Mouse (Mus musculus): ENCODE data around the gene Cdk17. TPM values are rescaled to one million over a fixed set of nuclear protein-coding genes. Genes with fewer than 3 reads are reported as not detected.

Gene Cdk17
- polyA plus RNA-seq, 1 experiment from 2014 or later: 26.9 TPM

DNA sequence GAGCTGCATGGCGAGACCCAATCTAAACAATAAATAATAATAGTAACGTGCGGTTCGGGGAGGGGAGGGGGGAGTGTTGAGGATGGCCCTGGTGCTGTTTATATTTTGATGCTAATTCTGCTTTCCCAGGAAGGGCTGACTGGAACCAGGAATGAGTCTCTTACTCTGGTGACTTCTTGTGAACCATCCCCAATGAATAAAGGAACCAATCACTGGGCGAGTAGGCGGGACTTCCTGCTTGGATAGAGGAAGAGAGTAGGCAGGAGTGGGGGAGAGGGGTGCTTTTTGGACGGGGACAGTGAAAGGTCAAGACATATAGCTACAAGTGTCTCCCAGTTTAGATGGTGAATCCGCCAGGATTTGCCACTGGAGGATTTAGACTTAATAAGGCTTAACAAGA lies 117.7 kb downstream of the Cdk17 start:
- no peak overlapping the region for H3K4me3 ChIP-seq (ENCODE audit: low read depth, low read length)
- no peak overlapping the region for H3K27ac ChIP-seq (replicated peaks; ENCODE audit: low read depth, low read length)
- H3K27me3 ChIP-seq (replicated peaks; ENCODE audit: control insufficient read depth, insufficient read depth, low read length): no peaks in the 10 kb centered on the region
- DNase-seq (ENCODE audit: low spot score) (no peak), ATAC-seq (ENCODE audit: low read depth) (no peak)
- H3K4me2 ChIP-seq (ENCODE audit: low read depth, low read length): no peak overlapping the region
- no peaks in the 10 kb centered on the region for H3K9me3 ChIP-seq (ENCODE audit: control insufficient read depth, low read length)
- WGBS: 84% methylated on average over 8 of the region's 8 CpGs
- H3K36me3 ChIP-seq (ENCODE audit: control insufficient read depth, insufficient read depth, low read length): peaks cover 34% of the 10 kb centered on the region
- H3K4me1 ChIP-seq (ENCODE audit: control insufficient read depth, insufficient read depth, low read length): peaks cover 20% of the 10 kb centered on the region
- H3K9ac ChIP-seq (ENCODE audit: low read depth, low read length): no peak overlapping the region

DNA sequence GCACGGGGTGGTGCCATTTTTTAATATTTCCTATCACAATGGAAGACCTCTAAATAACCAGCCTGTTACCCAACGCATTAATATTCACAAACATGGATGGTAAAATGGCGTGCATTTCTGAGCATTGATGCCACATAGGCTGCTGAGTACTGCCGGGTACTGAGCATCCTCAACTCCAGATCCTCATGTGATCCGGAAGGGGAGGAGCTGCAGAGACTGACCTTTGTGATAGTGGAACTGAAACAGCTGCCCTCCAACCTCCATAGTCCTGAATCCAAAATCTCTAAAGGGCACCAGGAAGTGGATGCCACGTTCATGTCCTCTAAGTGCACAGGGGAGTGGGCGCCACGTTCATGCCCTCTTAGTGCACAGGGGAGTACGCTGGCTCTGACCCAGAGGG lies 118.4 kb downstream of the Cdk17 start:
- Histone ChIP-seq H3K9me3 (ENCODE audit: control insufficient read depth, low read length) (no peaks in the 10 kb centered on the region), H3K27me3 (replicated peaks; ENCODE audit: control insufficient read depth, insufficient read depth, low read length) (no peaks in the 10 kb centered on the region), H3K4me2 (ENCODE audit: low read depth, low read length) (no peak overlapping the region), H3K4me1 (ENCODE audit: control insufficient read depth, insufficient read depth, low read length) (peaks cover 20% of the 10 kb centered on the region), H3K27ac (replicated peaks; ENCODE audit: low read depth, low read length) (no peak overlapping the region), H3K36me3 (ENCODE audit: control insufficient read depth, insufficient read depth, low read length) (peaks cover 41% of the 10 kb centered on the region), H3K4me3 (ENCODE audit: low read depth, low read length) (no peak overlapping the region), H3K9ac (ENCODE audit: low read depth, low read length) (no peak overlapping the region)
- DNase-seq (ENCODE audit: low spot score): no peak
- no peak for ATAC-seq (ENCODE audit: low read depth)
- WGBS: 88% methylated on average over 9 of the region's 9 CpGs

DNA sequence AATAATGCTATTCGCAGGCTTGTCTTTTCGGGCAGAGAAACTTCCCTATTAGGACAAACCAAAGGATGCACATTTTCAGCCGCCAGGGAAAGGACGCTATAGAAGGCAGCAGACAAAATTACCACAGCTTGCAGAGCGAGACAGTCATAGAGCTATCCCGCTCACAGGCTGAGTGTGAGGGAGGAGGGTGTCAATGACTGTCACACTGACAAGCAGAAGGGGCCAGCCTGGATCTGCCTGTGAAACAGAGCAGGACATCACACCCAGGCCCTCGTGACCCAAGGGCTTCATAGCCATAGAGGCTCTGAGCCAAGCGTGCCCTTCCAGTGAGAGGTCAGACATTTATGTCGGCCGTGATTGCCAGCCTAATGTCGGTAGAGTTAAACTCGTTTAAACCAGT lies 119.9 kb downstream of the Cdk17 start:
- Histone ChIP-seq H3K27ac (replicated peaks; ENCODE audit: low read depth, low read length) (no peak overlapping the region), H3K4me3 (ENCODE audit: low read depth, low read length) (no peak overlapping the region), H3K36me3 (ENCODE audit: control insufficient read depth, insufficient read depth, low read length) (peaks cover 50% of the 10 kb centered on the region), H3K9ac (ENCODE audit: low read depth, low read length) (no peak overlapping the region), H3K27me3 (replicated peaks; ENCODE audit: control insufficient read depth, insufficient read depth, low read length) (no peaks in the 10 kb centered on the region), H3K9me3 (ENCODE audit: control insufficient read depth, low read length) (no peaks in the 10 kb centered on the region), H3K4me1 (ENCODE audit: control insufficient read depth, insufficient read depth, low read length) (peaks cover 14% of the 10 kb centered on the region), H3K4me2 (ENCODE audit: low read depth, low read length) (no peak overlapping the region)
- WGBS: 81% methylated on average over 12 of the region's 12 CpGs
- ATAC-seq (ENCODE audit: low read depth) (no peak), DNase-seq (ENCODE audit: low spot score) (no peak)

DNA sequence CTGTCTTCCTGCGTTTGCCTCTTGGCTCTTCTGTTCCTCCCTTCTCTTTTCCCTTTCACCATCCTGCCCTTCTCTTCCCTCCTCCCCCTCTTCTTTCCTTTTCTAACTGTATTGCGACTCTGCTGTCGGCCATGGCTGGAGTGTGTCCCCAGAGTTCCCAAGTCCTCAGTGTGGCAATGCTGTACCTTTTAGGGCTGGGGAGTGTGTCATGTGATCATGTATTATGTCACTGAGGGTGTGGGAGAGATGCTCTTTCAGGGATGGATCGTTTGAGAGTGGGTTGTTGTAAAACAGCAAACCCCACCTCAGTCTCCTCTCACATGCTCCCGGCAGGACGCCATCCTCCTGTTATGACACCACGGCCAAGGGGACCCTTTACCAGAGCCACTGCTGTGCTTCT lies 120.4 kb downstream of the Cdk17 start:
- H3K4me3 ChIP-seq (ENCODE audit: low read depth, low read length): no peak overlapping the region
- no peak for DNase-seq (ENCODE audit: low spot score)
- no peak for ATAC-seq (ENCODE audit: low read depth)
- 80% methylated on average over 7 of the region's 7 CpGs for WGBS
- no peak overlapping the region for H3K27ac ChIP-seq (replicated peaks; ENCODE audit: low read depth, low read length)
- peaks cover 12% of the 10 kb centered on the region for H3K4me1 ChIP-seq (ENCODE audit: control insufficient read depth, insufficient read depth, low read length)
- no peaks in the 10 kb centered on the region for H3K9me3 ChIP-seq (ENCODE audit: control insufficient read depth, low read length)
- H3K36me3 ChIP-seq (ENCODE audit: control insufficient read depth, insufficient read depth, low read length): peaks cover 50% of the 10 kb centered on the region
- no peaks in the 10 kb centered on the region for H3K27me3 ChIP-seq (replicated peaks; ENCODE audit: control insufficient read depth, insufficient read depth, low read length)
- H3K9ac ChIP-seq (ENCODE audit: low read depth, low read length): no peak overlapping the region
- no peak overlapping the region for H3K4me2 ChIP-seq (ENCODE audit: low read depth, low read length)

DNA sequence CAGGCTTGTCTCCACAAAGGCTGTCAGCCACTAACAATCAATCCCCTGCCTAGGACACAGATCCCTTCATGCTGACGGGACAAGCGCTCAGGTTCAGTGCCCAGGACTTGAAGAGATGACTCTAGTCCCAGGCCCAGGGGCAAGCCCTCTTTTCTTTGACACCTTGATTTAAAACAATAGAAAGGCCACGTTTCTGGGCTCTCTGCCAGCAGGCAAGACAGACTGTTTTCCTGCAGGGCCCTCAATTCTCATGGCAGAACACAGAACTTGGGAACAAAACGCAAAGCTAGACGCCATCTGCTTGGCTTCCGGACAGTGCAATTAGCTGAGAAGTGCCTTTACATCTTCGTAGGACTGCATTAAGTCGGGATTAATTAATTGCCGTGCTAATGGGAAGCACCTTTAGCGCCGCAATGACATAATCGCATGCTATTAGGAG lies 121.9 kb downstream of the Cdk17 start:
- no peaks in the 10 kb centered on the region for H3K4me1 ChIP-seq (ENCODE audit: control insufficient read depth, insufficient read depth, low read length)
- no peak overlapping the region for H3K4me2 ChIP-seq (ENCODE audit: low read depth, low read length)
- no peak overlapping the region for H3K9ac ChIP-seq (ENCODE audit: low read depth, low read length)
- DNase-seq (ENCODE audit: low spot score): peak; percentile 55
- peaks cover 50% of the 10 kb centered on the region for H3K36me3 ChIP-seq (ENCODE audit: control insufficient read depth, insufficient read depth, low read length)
- no peaks in the 10 kb centered on the region for H3K27me3 ChIP-seq (replicated peaks; ENCODE audit: control insufficient read depth, insufficient read depth, low read length)
- 52% methylated on average over 12 of the region's 12 CpGs for WGBS
- H3K9me3 ChIP-seq (ENCODE audit: control insufficient read depth, low read length): no peaks in the 10 kb centered on the region
- H3K27ac ChIP-seq (replicated peaks; ENCODE audit: low read depth, low read length): no peak overlapping the region
- peak; percentile 20; the same call in 1 of the 2 replicates for ATAC-seq (ENCODE audit: low read depth)
- no peak overlapping the region for H3K4me3 ChIP-seq (ENCODE audit: low read depth, low read length)

DNA sequence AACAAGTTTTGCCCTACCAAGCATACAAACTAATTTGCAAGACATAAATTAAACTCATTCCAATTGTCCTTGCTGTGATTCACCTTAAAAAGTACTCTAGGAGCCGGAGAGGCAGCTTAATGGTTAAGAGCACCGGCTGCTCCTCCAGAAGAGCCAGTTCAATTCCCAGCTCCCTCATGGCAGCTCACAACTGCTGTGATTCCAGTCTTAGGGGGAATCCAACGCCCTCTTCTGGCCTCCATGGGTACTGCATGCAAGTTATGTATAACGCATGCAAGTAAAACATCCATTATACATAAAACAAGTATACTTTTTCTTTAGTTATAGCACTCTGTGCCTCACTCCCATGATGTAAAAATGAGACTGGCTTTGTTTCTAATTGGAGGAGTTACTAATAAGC lies 122.6 kb downstream of the Cdk17 start:
- WGBS: 67% methylated on average over 4 of the region's 4 CpGs
- Histone ChIP-seq H3K27ac (replicated peaks; ENCODE audit: low read depth, low read length) (no peak overlapping the region), H3K4me3 (ENCODE audit: low read depth, low read length) (no peak overlapping the region), H3K4me2 (ENCODE audit: low read depth, low read length) (no peak overlapping the region), H3K4me1 (ENCODE audit: control insufficient read depth, insufficient read depth, low read length) (0 out of 2 replicates have a peak, but pooled peaks cover 2% of the 10 kb centered on the region), H3K36me3 (ENCODE audit: control insufficient read depth, insufficient read depth, low read length) (peaks cover 49% of the 10 kb centered on the region), H3K27me3 (replicated peaks; ENCODE audit: control insufficient read depth, insufficient read depth, low read length) (no peaks in the 10 kb centered on the region), H3K9me3 (ENCODE audit: control insufficient read depth, low read length) (no peaks in the 10 kb centered on the region), H3K9ac (ENCODE audit: low read depth, low read length) (no peak overlapping the region)
- DNase-seq (ENCODE audit: low spot score) (no peak), ATAC-seq (ENCODE audit: low read depth) (no peak)

DNA sequence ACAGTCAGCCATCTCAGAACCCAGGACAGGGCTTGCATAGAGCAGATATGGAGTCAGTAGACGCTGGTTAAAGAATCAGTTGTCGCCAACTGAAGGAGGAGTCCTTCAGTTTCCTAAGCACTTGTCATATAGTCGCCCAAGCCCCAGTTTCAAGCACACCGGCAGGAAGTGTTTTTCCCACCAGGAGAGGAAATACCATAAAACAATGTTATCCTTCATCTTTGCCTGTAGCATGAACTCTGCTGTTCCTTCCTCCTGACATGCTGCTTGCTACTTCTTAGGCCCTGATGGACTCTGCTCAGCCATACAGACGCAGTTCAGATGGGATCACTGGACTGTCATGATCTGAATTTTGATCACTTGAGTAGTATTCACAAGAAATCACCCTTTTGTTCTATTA lies 124.8 kb downstream of the Cdk17 start:
- 79% methylated on average over 5 of the region's 5 CpGs for WGBS
- ATAC-seq (ENCODE audit: low read depth) (no peak), DNase-seq (ENCODE audit: low spot score) (no peak)
- Histone ChIP-seq H3K4me2 (ENCODE audit: low read depth, low read length) (no peak overlapping the region), H3K36me3 (ENCODE audit: control insufficient read depth, insufficient read depth, low read length) (peaks cover 36% of the 10 kb centered on the region), H3K4me3 (ENCODE audit: low read depth, low read length) (no peak overlapping the region), H3K27ac (replicated peaks; ENCODE audit: low read depth, low read length) (no peak overlapping the region), H3K4me1 (ENCODE audit: control insufficient read depth, insufficient read depth, low read length) (0 out of 2 replicates have a peak, but pooled peaks cover 4% of the 10 kb centered on the region), H3K9ac (ENCODE audit: low read depth, low read length) (no peak overlapping the region), H3K27me3 (replicated peaks; ENCODE audit: control insufficient read depth, insufficient read depth, low read length) (no peaks in the 10 kb centered on the region), H3K9me3 (ENCODE audit: control insufficient read depth, low read length) (no peaks in the 10 kb centered on the region)

DNA sequence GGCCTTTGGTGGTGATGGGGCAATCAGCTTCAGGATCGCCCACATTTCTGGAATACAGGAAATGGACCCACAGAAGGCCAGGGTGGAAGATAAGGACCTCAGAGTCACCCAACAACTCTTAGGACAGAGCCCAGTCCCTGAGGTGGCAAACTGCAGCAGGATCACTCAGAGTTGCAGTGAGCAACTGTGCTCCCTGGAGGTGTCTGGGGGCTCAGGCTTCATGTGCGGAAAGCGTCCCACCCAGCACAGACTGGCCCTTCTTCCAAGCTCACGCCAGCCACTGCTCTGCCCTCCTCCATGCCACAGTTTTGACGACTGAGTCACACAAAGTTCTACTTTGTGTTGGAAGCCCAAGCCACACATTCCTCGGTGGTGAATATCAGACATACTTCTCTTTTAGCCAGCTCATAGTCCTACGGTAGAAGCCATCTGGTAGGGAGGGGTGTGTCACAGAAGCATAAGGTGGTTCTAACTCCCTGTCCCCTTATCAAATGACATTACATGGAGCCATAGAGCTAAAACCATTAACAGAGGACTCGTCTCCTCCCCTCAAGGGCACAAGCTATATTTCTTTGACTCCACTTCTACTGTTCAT lies 127.0 kb downstream of the Cdk17 start:
- DNase-seq (ENCODE audit: low spot score): no peak
- Histone ChIP-seq H3K4me3 (ENCODE audit: low read depth, low read length) (no peak overlapping the region), H3K36me3 (ENCODE audit: control insufficient read depth, insufficient read depth, low read length) (peaks cover 22% of the 10 kb centered on the region), H3K27me3 (replicated peaks; ENCODE audit: control insufficient read depth, insufficient read depth, low read length) (no peaks in the 10 kb centered on the region), H3K9ac (ENCODE audit: low read depth, low read length) (no peak overlapping the region), H3K4me2 (ENCODE audit: low read depth, low read length) (no peak overlapping the region), H3K4me1 (ENCODE audit: control insufficient read depth, insufficient read depth, low read length) (0 out of 2 replicates have a peak, but pooled peaks cover 4% of the 10 kb centered on the region), H3K27ac (replicated peaks; ENCODE audit: low read depth, low read length) (no peak overlapping the region), H3K9me3 (ENCODE audit: control insufficient read depth, low read length) (no peaks in the 10 kb centered on the region)
- no peak for ATAC-seq (ENCODE audit: low read depth)
- 83% methylated on average over 8 of the region's 8 CpGs for WGBS

DNA sequence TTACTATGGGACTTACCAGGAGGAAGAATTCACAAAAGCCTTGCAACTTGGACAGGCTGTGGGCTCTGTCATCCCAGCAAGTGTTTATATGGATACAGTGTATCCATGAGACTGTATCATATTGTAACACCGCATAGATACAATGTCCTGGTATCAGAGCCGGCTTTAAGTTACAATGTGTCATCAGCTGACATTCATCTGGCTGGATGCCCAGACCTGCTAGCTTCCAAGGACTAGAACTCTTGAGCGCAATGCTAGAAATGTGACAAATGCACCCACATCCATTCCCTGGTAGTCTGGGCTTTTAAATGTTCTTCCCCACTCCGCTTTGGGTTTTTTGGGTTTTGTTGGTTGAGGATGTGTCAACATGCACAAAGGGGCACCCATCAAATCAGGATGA lies 127.7 kb downstream of the Cdk17 start:
- DNase-seq (ENCODE audit: low spot score): peak; percentile 82
- no peak overlapping the region for H3K4me3 ChIP-seq (ENCODE audit: low read depth, low read length)
- H3K9me3 ChIP-seq (ENCODE audit: control insufficient read depth, low read length): no peaks in the 10 kb centered on the region
- no peak for ATAC-seq (ENCODE audit: low read depth)
- H3K9ac ChIP-seq (ENCODE audit: low read depth, low read length): no peak overlapping the region
- H3K4me1 ChIP-seq (ENCODE audit: control insufficient read depth, insufficient read depth, low read length): 0 out of 2 replicates have a peak, but pooled peaks cover 4% of the 10 kb centered on the region
- no peaks in the 10 kb centered on the region for H3K27me3 ChIP-seq (replicated peaks; ENCODE audit: control insufficient read depth, insufficient read depth, low read length)
- WGBS: 59% methylated on average over 4 of the region's 4 CpGs
- H3K4me2 ChIP-seq (ENCODE audit: low read depth, low read length): no peak overlapping the region
- peaks cover 19% of the 10 kb centered on the region for H3K36me3 ChIP-seq (ENCODE audit: control insufficient read depth, insufficient read depth, low read length)
- no peak overlapping the region for H3K27ac ChIP-seq (replicated peaks; ENCODE audit: low read depth, low read length)

Measured in embryonic facial prominence, embryonic 14.5 days (tissue).